Mouse (Mus musculus) kidney, postnatal 10 days (tissue): ENCODE measurements at regions not wholly inside any gene's neighbourhood (a gene's known extent, or its start where the extent isn't known, plus 50 kb on each side); places are given as distances from the start of the nearest gene placed in this dataset.

Experiments
- DNase-seq: peaks from one replicate; pipeline ENCODE4 v3.0.0; 2021; ENCODE audit warnings: mixed read lengths

DNA sequence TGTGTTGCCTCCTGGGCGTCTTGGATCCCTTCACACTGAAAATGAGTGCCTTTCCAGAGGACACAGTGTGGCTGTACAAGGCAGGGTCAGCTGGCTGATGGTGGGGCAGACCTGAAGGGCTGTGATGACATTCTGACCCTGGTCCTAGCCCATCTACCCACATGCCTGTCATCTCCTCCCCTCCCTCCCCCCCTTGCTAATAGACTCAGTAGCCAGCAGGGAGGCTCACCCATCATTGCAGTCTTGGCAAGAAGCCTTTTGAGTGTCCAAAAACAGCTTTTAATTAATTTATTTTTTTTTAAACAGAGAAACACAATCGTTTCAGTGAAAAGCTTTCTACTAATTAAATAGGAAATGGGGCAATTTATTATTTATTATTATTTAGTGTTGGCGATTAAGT, 67.0 kb upstream of the Ssx2ip start:
- no peak for DNase-seq

DNA sequence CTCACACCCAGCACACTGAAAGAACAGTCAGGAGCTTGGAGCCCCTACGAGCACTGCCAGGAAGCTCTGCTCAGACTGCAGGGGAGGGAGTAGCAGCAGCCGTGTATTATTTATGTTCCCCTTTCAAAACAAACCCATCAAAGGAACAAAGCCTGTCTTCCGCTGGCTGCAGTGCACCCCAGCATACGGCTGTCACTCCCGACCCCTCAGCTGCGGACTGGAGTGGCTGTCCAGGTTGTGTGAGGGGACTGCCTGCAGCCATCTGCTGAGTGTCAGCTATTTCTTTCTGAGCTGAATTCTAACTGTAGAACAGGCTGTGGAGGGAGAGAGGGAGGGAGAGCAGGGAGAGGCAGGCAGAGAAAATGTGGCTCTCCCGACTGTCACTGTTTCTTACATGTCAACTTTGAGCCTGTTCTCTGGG, 66.6 kb upstream of the Ssx2ip start:
- DNase-seq, result peak; percentile 21

DNA sequence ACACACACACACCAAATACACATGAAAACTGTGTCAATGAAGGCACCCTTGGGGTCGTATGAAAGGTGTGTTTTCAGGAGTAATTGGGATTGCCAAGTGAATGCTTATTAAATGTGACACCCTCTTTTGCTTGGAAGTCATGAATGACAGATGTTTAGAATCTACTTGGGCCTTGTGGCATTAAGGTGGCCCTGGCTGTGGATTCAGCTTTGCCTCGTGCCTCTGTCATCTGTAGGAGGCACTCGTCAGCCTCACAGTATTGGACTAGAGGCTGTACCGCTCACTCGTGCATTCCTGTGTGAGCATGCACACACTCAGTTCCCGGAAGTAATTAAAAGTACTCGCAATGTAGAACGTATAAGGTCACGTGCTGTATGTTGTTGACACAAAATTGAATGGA, 66.0 kb upstream of the Ssx2ip start:
- no peak for DNase-seq

DNA sequence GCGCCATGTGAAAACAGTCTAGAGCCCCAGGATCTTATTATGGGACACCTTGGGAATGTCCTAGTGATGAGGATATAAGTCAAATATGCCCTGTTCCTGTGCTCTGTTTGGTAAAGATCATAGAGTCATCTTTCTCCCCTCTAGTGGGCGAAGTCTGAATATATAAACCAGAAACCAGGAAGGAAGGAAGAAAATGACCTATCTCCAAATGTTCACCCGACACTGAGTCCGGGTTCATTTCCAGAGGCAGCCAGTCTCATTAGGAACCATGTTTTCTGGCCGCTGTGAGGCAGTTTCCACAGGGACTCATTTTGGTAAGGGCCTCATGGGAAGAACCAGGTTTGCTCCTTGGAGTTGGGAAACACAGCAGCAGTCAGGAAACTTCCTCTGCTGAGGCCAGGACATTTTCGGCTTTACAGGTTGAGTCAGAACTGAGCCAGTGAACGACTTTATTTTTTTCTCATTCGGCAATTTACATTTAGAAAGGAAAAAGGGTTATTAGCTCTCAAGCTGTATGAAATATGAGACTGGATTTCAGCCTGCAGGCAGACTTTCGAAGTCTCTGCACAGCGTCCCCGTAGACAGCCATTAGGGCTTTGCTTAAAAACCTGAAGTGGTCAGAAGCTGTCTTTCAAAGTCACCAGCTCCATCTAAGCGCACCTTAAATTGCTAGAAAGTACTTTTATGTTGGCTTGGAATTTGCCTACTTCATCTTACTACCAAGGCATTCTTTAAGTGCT, 64.0 kb upstream of the Ssx2ip start:
- DNase-seq, result no peak

DNA sequence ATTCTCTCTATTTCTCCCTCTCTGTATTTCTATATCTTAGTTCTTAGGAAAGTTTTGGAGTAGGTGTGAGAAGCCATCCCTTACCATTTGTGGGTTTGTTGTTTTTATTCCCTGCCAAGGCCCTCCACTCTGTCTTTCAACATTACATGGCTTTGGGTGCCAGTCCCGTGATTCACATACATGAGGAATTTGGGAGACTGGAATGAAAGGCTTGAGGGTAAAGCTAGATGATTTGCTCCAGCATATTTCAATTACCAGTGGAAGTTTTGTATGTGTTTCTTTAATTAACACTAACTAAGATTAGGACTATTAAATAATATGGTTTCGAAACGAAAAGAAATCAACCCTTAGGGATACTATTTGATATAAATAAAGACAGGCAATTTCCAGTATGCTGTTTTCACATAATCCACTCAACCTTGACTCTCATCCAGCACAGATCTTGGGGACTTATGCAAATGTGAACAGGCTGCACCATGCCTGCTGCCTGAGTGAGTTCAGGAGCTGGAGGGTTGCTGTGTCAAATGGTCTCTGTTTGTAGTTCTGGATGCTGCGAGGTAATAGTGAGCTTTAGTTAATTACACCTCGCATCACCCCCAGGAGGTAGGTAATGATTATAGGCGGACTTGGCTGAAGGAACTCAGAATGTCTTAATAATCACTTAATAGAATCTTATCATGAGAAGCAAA, 62.6 kb upstream of the Ssx2ip start:
- DNase-seq, result no peak

DNA sequence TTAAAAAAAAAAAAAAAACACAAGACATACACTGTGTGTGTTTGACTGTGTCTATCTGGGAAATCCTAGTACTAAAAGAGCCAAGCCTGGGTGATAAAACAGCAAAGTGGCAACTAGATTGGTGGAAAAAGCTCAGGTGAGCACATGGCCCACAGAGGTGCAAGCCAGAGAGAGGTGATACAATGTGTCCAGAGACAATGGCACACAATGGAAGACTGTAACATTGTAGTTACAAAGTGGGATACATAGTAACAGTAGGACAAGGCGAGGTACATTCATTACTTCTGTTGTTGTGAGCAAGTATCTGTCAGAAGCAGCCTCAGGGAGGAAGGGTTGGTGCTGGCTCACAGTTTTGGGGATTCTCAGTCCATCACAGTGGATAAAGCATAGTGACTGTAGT, 61.7 kb upstream of the Ssx2ip start:
- DNase-seq, result no peak

DNA sequence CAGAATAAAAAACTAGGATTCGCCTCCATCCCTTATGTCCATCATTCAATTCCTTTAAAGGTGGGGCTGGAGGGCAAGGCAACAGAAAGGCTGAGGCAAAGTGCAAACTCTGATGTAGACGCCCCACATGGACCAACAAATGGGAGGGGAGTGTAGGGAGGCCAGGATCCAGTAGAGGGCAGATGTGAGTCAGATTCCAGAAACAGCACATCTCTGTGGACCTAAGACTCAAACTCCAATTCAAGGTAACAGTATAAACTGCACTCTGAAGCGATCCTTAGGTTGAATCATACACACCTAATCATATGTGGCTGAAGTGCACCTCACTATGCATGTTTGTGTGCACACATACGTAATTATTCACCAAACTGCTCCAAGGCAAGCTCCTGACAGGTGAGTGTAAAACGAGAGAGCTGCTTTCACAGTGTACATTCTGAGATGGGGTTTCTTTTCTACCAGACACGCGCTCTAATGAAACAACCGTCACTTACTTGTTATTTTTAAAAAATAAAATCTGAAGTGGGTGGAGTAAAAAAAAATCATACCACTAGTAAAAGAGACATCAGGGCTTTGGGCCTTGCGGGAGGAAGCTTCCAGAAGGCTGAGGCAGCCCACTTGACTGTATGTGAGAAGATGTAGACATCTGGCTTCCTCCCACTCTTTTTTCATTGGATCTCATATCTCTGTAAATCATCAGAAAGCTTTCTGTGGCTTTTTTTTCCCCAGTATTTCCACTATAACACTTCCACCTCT, 60.6 kb upstream of the Ssx2ip start:
- DNase-seq, result peak; percentile 78

GRCm38 (mm10) chr3:146344402-146345025, 59.9 kb upstream of the Ssx2ip start:
- no peak for DNase-seq

DNA sequence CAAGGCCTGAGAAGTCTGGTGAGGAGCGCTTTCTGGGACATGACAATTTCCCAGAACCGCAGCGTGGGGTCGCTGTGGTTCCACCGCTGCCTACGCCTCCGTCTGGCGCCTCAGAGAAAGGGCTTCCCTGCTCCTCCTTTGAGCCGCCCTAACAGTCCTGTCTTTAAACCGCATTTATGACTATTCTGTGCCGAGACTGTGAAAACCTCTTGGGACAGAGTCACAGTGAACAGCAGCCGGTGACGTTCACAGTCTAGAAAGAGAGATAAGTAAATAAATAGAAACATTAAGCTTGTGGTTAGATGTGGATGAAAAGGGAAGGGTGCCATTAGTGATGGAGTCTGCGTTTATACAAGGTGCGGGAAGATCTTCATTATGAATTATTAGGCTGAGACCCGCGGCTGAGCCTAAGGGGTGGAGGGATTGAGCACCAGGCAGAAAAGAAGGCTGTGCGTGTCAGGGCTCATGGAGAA, 59.1 kb upstream of the Ssx2ip start:
- peak; percentile 76 for DNase-seq

- DNase-seq, result no peak
Observed at GRCm38 (mm10) chr3:146345946-146346345, 58.5 kb upstream of the Ssx2ip start.

- no peak for DNase-seq
Observed at GRCm38 (mm10) chr3:146347311-146347710, 57.1 kb upstream of the Ssx2ip start.

DNA sequence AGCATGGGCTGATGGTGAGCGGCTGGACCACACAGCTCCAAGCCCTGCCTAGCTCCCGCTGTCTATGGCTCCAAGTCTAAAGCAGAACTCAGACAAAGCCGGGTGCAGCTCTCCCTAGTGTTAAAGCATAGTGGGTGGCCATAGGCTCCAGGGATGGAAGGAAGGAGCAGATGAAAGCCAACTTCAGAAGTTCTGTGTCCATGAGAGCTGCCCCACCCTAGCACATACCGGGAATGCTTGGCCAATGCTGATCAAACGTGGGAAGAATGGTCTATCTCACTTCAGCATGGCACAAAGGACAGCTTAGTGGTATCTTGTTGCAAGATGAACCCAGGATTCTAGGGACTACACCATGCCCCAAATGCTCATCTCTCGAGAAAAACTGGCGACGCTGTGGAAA, 55.5 kb upstream of the Ssx2ip start:
- DNase-seq, result no peak

DNA sequence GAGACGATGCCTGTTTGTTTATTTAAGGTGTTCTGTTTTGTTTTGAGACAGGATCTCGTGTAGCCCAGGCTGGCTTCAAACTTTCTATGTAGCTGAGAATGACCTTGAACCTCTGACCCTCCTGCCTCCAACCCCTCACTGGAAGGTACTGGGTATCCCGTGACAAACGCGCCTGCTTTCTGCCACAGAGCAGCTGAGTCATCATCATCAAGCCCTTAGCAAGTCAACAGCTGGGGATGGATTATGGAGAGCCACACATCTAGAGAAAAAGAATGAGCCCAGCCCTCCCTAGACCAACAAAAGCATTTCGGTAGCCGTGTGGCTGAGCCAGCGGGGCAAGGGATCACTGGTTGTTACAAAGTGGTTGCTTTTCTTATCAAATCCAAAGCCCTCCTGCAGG, 55.0 kb upstream of the Ssx2ip start:
- no peak for DNase-seq

GRCm38 (mm10) chr3:146350126-146350525, 54.3 kb upstream of the Ssx2ip start:
- no peak for DNase-seq

DNA sequence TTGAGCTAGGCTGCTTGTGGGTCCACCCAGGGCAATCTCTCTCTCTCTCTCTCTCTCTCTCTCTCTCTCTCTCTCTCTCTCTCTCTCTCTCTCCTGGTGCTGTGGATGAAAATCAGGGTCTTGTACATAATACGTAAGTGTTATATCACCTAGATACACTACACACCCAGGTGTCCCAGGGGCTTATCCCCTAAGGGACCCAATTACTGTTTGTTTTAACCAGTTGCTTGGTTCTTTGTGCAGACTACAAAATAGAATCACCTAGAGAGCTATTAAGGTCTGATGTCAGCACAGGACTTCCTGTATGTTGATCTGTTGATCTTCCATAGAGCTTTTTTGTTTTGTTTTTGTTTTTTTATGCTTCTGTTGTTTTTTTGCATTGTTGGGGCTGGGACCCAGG, 53.0 kb upstream of the Ssx2ip start:
- DNase-seq, result no peak

GRCm38 (mm10) chr3:146352187-146352586, 52.3 kb upstream of the Ssx2ip start:
- peak; percentile 24 for DNase-seq

- DNase-seq, result no peak
Observed at GRCm38 (mm10) chr3:146353961-146354360, 50.5 kb upstream of the Ssx2ip start.
